Mouse (Mus musculus): ENCODE results near the gene Cd47. TPM values are rescaled to one million over a fixed set of nuclear protein-coding genes. Genes with fewer than 3 reads are reported as not detected.

The Cd47 gene
- polyA plus RNA-seq, 1 experiment from 2014 or later, result 286 TPM

DNA sequence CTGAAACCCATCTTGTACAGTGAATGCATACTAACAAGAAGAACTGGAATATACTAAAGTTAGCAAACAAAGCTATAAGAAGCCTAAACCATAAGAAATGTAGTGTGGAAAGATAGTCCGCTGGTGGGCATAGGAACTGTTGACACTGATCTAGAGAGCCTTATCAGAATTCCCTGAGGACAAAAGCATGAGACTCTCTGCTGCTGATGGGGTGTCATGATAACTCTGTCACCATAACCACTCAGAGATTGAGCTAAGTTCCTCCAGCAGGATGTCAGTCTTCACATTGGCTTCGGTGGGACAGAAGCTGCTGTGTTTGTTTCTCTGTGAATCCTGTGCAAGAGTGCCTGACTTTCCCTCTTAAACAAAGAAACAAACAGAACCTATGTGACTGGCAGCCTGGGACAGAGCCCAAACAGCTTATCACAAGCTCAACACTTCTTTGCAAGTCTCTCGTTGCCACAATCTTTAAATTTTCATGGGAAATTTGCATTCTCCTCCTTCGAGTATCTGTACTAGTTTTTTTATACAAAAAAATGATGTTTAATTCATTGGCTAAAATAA lies 33.9 kb downstream of the Cd47 start:
- WGBS (ENCODE audit: insufficient replicate concordance), result 24% methylated on average over 4 of the region's 4 CpGs
- TF ChIP-seq EP300 (IDR thresholded peaks at IDR 0.05; ENCODE audit: low read depth) (no peak), CTCF (IDR thresholded peaks at IDR 0.05; ENCODE audit: low read depth) (no peak)
- 0 out of 2 replicates have a peak overlapping the region, but pooled peaks have one; percentile 13 for H3K9ac ChIP-seq (replicated peaks)

DNA sequence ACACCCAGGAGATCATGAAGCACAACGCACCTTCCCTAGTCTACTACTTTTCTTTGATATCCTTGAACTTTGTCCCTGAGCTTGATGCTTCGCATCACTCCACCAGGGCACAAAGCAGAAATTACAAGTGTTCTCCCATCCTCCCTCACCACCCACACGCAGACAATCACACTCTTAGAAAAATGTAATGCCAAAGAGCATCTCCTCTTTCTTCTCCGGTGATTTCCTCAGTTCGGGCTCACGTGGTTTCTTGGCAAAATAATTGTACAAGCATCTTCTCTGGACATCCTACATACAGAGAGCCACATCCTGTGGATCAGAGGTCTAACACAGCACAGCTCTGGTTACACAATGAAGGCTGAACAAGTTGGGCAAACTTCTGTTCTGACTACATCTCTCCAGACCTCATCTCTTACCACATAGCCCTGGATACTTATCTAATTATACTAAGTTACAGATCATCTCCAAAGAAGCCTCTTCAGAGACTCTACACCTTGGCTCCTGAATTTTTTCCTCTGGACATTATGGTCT lies 36.4 kb downstream of the Cd47 start:
- WGBS (ENCODE audit: insufficient replicate concordance), result 76% methylated on average over 6 of the region's 6 CpGs
- Histone ChIP-seq H3K9me3 (ENCODE audit: low read length) (no peaks in the 10 kb centered on the region), H3K9ac (replicated peaks) (no peak overlapping the region), H3K4me1 (ENCODE audit: insufficient read depth) (peaks cover 30% of the 10 kb centered on the region), H3K27me3 (ENCODE audit: insufficient read depth, low read length) (no peaks in the 10 kb centered on the region), H3K4me2 (ENCODE audit: low read depth, low read length) (no peak overlapping the region), H3K36me3 (replicated peaks; ENCODE audit: insufficient read depth, low read length) (no peaks in the 10 kb centered on the region), H3K27ac (ENCODE audit: low read depth) (peak overlapping the region; percentile 41; the same call in 1 of the 2 replicates), H3K4me3 (ENCODE audit: low read depth, low read length) (no peak overlapping the region)
- no peak for DNase-seq
- ATAC-seq, result no peak
- TF ChIP-seq CTCF (IDR thresholded peaks at IDR 0.05; ENCODE audit: low read depth) (no peak), EP300 (IDR thresholded peaks at IDR 0.05; ENCODE audit: low read depth) (peak; percentile 31; the same call in 1 of the 2 replicates)

More for the DNA sequence above, 33.9 kb downstream of the Cd47 start:
- Histone ChIP-seq H3K4me2 (ENCODE audit: low read depth, low read length) (no peak overlapping the region), H3K4me3 (ENCODE audit: low read depth, low read length) (no peak overlapping the region), H3K36me3 (replicated peaks; ENCODE audit: insufficient read depth, low read length) (no peaks in the 10 kb centered on the region), H3K9me3 (ENCODE audit: low read length) (no peaks in the 10 kb centered on the region), H3K27me3 (ENCODE audit: insufficient read depth, low read length) (no peaks in the 10 kb centered on the region), H3K27ac (ENCODE audit: low read depth) (no peak overlapping the region), H3K4me1 (ENCODE audit: insufficient read depth) (peaks cover 22% of the 10 kb centered on the region)
- ATAC-seq (no peak), DNase-seq (no peak)

- WGBS (ENCODE audit: insufficient replicate concordance), result 63% methylated on average over 6 of the region's 6 CpGs
- TF ChIP-seq EP300 (IDR thresholded peaks at IDR 0.05; ENCODE audit: low read depth), result no peak
- TF ChIP-seq CTCF (IDR thresholded peaks at IDR 0.05; ENCODE audit: low read depth), result no peak
- peak overlapping the region; percentile 60 for H3K4me2 ChIP-seq (ENCODE audit: low read depth, low read length)
- peak overlapping the region; percentile 98 for H3K27ac ChIP-seq (ENCODE audit: low read depth)
- DNase-seq, result no peak
- H3K9me3 ChIP-seq (ENCODE audit: low read length), result no peaks in the 10 kb centered on the region
- H3K4me1 ChIP-seq (ENCODE audit: insufficient read depth), result peaks cover 29% of the 10 kb centered on the region
- H3K27me3 ChIP-seq (ENCODE audit: insufficient read depth, low read length), result no peaks in the 10 kb centered on the region
- no peak overlapping the region for H3K4me3 ChIP-seq (ENCODE audit: low read depth, low read length)
- no peaks in the 10 kb centered on the region for H3K36me3 ChIP-seq (replicated peaks; ENCODE audit: insufficient read depth, low read length)
- peak overlapping the region; percentile 66; the same call in 1 of the 2 replicates for H3K9ac ChIP-seq (replicated peaks)
- no peak for ATAC-seq
Measured at GRCm38 (mm10) chr16:49838923-49839322, 38.6 kb downstream of the Cd47 start.

GRCm38 (mm10) chr16:49839681-49840535 lies 39.6 kb downstream of the Cd47 start:
- peak; percentile 96 for ATAC-seq
- TF ChIP-seq CTCF (IDR thresholded peaks at IDR 0.05; ENCODE audit: low read depth) (peak; percentile 40), EP300 (IDR thresholded peaks at IDR 0.05; ENCODE audit: low read depth) (peak; percentile 99)
- H3K27me3 ChIP-seq (ENCODE audit: insufficient read depth, low read length), result no peaks in the 10 kb centered on the region

DNA sequence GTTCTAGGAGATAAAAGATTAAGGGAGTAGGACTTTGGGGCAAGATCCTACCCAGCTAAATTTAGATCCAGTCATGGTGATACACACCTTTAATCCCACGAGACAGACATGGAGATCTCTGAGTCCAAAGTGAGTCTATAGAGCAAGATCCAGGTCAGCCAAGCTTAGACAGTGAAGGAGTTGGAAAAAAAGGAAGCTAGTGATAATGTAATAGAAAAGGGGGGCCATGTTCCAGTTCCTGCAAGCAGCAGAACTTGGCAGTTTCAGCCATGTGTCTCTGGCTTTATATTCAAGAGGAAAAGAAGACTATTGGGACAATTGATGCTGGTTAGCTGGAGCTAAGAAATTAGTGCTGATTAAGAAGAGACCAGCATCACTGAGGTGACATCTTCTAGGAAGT lies 43.4 kb downstream of the Cd47 start:
- Histone ChIP-seq H3K36me3 (replicated peaks; ENCODE audit: insufficient read depth, low read length) (no peaks in the 10 kb centered on the region), H3K9ac (replicated peaks) (no peak overlapping the region), H3K9me3 (ENCODE audit: low read length) (no peaks in the 10 kb centered on the region), H3K27me3 (ENCODE audit: insufficient read depth, low read length) (no peaks in the 10 kb centered on the region), H3K27ac (ENCODE audit: low read depth) (no peak overlapping the region), H3K4me3 (ENCODE audit: low read depth, low read length) (no peak overlapping the region), H3K4me1 (ENCODE audit: insufficient read depth) (peaks cover 27% of the 10 kb centered on the region), H3K4me2 (ENCODE audit: low read depth, low read length) (no peak overlapping the region)
- no peak for DNase-seq
- WGBS (ENCODE audit: insufficient replicate concordance), result 57% methylated on average over 1 of the region's 1 CpGs
- TF ChIP-seq EP300 (IDR thresholded peaks at IDR 0.05; ENCODE audit: low read depth), result no peak
- ATAC-seq, result no peak

More at GRCm38 (mm10) chr16:49839681-49840535, 39.6 kb downstream of the Cd47 start:
- DNase-seq, result peak; percentile 86
- Histone ChIP-seq H3K9ac (replicated peaks) (peak overlapping the region; percentile 66), H3K27ac (ENCODE audit: low read depth) (peak overlapping the region; percentile 98), H3K9me3 (ENCODE audit: low read length) (no peaks in the 10 kb centered on the region), H3K36me3 (replicated peaks; ENCODE audit: insufficient read depth, low read length) (no peaks in the 10 kb centered on the region), H3K4me1 (ENCODE audit: insufficient read depth) (peaks cover 25% of the 10 kb centered on the region), H3K4me3 (ENCODE audit: low read depth, low read length) (peak overlapping the region; percentile 18), H3K4me2 (ENCODE audit: low read depth, low read length) (peak overlapping the region; percentile 60)
- 31% methylated on average over 15 of the region's 15 CpGs for WGBS (ENCODE audit: insufficient replicate concordance)

Measured in liver, postnatal 0 days (tissue).